In the genomic region with DNA sequence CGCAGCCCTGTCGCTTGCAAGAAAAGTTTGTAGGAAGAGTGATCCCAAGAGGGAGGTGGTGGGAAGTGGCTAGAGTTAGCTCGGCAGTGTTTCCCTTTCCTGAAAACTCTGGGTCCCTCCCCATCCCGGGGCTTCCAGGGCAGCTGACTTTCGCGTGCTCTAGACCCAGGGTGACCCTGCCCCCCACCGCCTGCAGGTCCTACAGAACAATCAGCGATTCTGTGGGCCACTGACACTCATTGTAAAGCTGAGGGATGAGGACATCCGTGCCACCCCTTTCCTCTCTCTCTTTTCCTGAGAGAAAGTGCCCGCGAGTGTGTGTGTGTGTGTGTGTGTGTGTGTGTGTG, we compare ENCODE assay signal across 8 mouse cellular contexts. TPM values are rescaled to one million over a fixed set of nuclear protein-coding genes. Genes with fewer than 3 reads are reported as not detected.
DNase-seq lines count a peak whose midpoint lies in the region; ATAC-seq and TF ChIP-seq lines count a peak whose summit lies in the region.

No protein-coding gene starts in this region.

- intact Hi-C loops in heart, postnatal 36 days (cut with DNase I), result no loop called here

- H3K27me3 ChIP-seq in heart, embryonic 10.5 days (ENCODE audit: insufficient read depth, poor library complexity, severe bottlenecking), result no peaks in the 10 kb centered on the region
- H3K27me3 ChIP-seq in C2C12 (ENCODE audit: control insufficient read depth, insufficient read depth, insufficient read length), result no peaks in the 10 kb centered on the region
- no peaks in the 10 kb centered on the region for H3K27me3 ChIP-seq in intestine, embryonic 14.5 days (replicated peaks; ENCODE audit: control insufficient read depth, insufficient read depth, low read length)

- H3ac ChIP-seq in C2C12 (ENCODE audit: control insufficient read depth, insufficient read length, low read depth), result peak overlapping the region; percentile 83

- WGBS in heart, embryonic 10.5 days, result under 1% methylated on average over 11 of the region's 11 CpGs
- 0% methylated on average over 11 of the region's 11 CpGs for WGBS in intestine, embryonic 14.5 days

- ATAC-seq in intestine, embryonic 14.5 days (replicated peaks; ENCODE audit: low FRiP score, low TSS enrichment, low read depth), result peak; percentile 6; the same call in 1 of the 2 replicates
- peak; percentile 20 for ATAC-seq in megakaryocyte, adult 5-6 weeks (ENCODE audit: poor library complexity, severe bottlenecking)

- H3K79me3 ChIP-seq in C2C12 (ENCODE audit: low read depth), result peaks cover 24% of the 10 kb centered on the region

- H3K4me2 ChIP-seq in intestine, embryonic 14.5 days (ENCODE audit: low read length), result peak overlapping the region; percentile 80

- DNase-seq in heart, embryonic 10.5 days (ENCODE audit: low spot score), result no peak
- no peak for DNase-seq in heart, postnatal 36 days
- DNase-seq in intestine, embryonic 14.5 days (ENCODE audit: low spot score), result no peak
- DNase-seq in thymus, postnatal 36 days, result no peak
- no peak for DNase-seq in retina, postnatal 1 day

- H3K9me3 ChIP-seq in heart, embryonic 10.5 days, result no peaks in the 10 kb centered on the region
- no peaks in the 10 kb centered on the region for H3K9me3 ChIP-seq in intestine, embryonic 14.5 days (ENCODE audit: control insufficient read depth, low read length)

- H3K79me2 ChIP-seq in C2C12 (ENCODE audit: control insufficient read depth, insufficient read depth), result peaks cover 48% of the 10 kb centered on the region

- peaks cover 4% of the 10 kb centered on the region; the same call in 1 of the 2 replicates for H3K36me3 ChIP-seq in heart, embryonic 10.5 days
- H3K36me3 ChIP-seq in C2C12 (ENCODE audit: control insufficient read depth, insufficient read depth), result peaks cover 8% of the 10 kb centered on the region
- H3K36me3 ChIP-seq in intestine, embryonic 14.5 days (ENCODE audit: control insufficient read depth, insufficient read depth, low read length), result 0 out of 2 replicates have a peak, but pooled peaks cover 3% of the 10 kb centered on the region

- H3K4me3 ChIP-seq in heart, embryonic 10.5 days, result peak overlapping the region; percentile 82
- H3K4me3 ChIP-seq in C2C12 (ENCODE audit: insufficient read depth, poor library complexity, severe bottlenecking), result peak overlapping the region; percentile 57
- peak overlapping the region; percentile 45 for H3K4me3 ChIP-seq in cortical plate, adult 2 months (ENCODE audit: insufficient read depth, low read length)
- peak overlapping the region; percentile 71 for H3K4me3 ChIP-seq in intestine, embryonic 14.5 days (ENCODE audit: low read depth, low read length)

- no peak for TF ChIP-seq POLR2A in cortical plate, adult 2 months (IDR thresholded peaks at IDR 0.05; ENCODE audit: extremely low read depth, insufficient read depth, low read length)

- no peak for TF ChIP-seq CTCF in C2C12 (IDR thresholded peaks at IDR 0.05; ENCODE audit: control insufficient read depth, insufficient read depth, insufficient read length)
- no peak for TF ChIP-seq CTCF in cortical plate, adult 2 months (IDR thresholded peaks at IDR 0.05; ENCODE audit: extremely low read depth, insufficient read depth, low read length)

- H3K9ac ChIP-seq in intestine, embryonic 14.5 days (ENCODE audit: low read length), result peak overlapping the region; percentile 88

- peaks cover 65% of the 10 kb centered on the region for H3K4me1 ChIP-seq in heart, embryonic 10.5 days
- H3K4me1 ChIP-seq in cortical plate, adult 2 months (ENCODE audit: control insufficient read depth, insufficient read depth, low read length), result no peaks in the 10 kb centered on the region; the same call in 1 of the 2 replicates
- peaks cover 52% of the 10 kb centered on the region for H3K4me1 ChIP-seq in intestine, embryonic 14.5 days (replicated peaks; ENCODE audit: control insufficient read depth, insufficient read depth, low read length)

- peak overlapping the region; percentile 90 for H3K27ac ChIP-seq in heart, embryonic 10.5 days
- peak overlapping the region; percentile 47 for H3K27ac ChIP-seq in cortical plate, adult 2 months (ENCODE audit: insufficient read depth, low read length)
- H3K27ac ChIP-seq in intestine, embryonic 14.5 days (ENCODE audit: low read depth), result peak overlapping the region; percentile 96

TF ChIP-seq in C2C12, 6 proteins besides CTCF, POLR2A, EP300 and RAD21:
- TF ChIP-seq CEBPB (IDR thresholded peaks at IDR 0.05; ENCODE audit: low read depth) (no peak), MAX (IDR thresholded peaks at IDR 0.05) (no peak), USF1 (IDR thresholded peaks at IDR 0.05; ENCODE audit: low read depth) (no peak), MYOG (IDR thresholded peaks at IDR 0.05; ENCODE audit: control insufficient read depth, extremely low read depth, insufficient read length) (no peak), FOSL1 (IDR thresholded peaks at IDR 0.05; ENCODE audit: insufficient read depth, low read length, poor library complexity, severe bottlenecking) (no peak), MYOD1 (IDR thresholded peaks at IDR 0.05; ENCODE audit: control insufficient read depth, insufficient read length, low read depth) (no peak)

RNA-seq across cellular contexts. Expression of a gene that starts 9.5 kb away (rescaled TPM):
- 202 and 238 TPM in 2 replicates for polyA plus RNA-seq in heart, embryonic 10.5 days (2016; fragmentation: Nextera tagmentation; extraction: Ambion mirVana)
- 10 to 100 TPM; 46.5 to 52.8 TPM for total RNA-seq in heart, postnatal 36 days (2021)
- 427 TPM for polyA plus RNA-seq in C2C12 (2012; fragmentation: generic; extraction: Trizol)
- 346 and 369 TPM in 2 replicates for polyA plus RNA-seq in cortical plate, adult 2 months (2012; rRNA removed)
- polyA plus RNA-seq in intestine, embryonic 14.5 days (2014; fragmentation: Nextera tagmentation; extraction: Ambion mirVana), result 225 and 242 TPM in 2 replicates
- 86.2 and 87.6 TPM in 2 replicates for total RNA-seq in megakaryocyte, adult 5-6 weeks (2015)
- 99.9 and 100 TPM in 2 replicates for total RNA-seq in megakaryocyte, adult 5-6 weeks (2017)

RNA-seq across cellular contexts. Expression of a gene that starts 36.6 kb away (rescaled TPM):
- polyA plus RNA-seq in heart, embryonic 10.5 days (2016; fragmentation: Nextera tagmentation; extraction: Ambion mirVana), result 63.2 and 65.3 TPM in 2 replicates
- total RNA-seq in heart, postnatal 36 days (2021), result 10 to 100 TPM in 1 of 2 experiments, 1 to 10 TPM in 1; 9.7 to 13.3 TPM
- 318 TPM for polyA plus RNA-seq in C2C12 (2012; fragmentation: generic; extraction: Trizol)
- polyA plus RNA-seq in cortical plate, adult 2 months (2012; rRNA removed), result 55.8 and 57.3 TPM in 2 replicates
- polyA plus RNA-seq in intestine, embryonic 14.5 days (2014; fragmentation: Nextera tagmentation; extraction: Ambion mirVana), result 56.0 and 58.2 TPM in 2 replicates
- 0.75 TPM in 1 of 2 replicates, not detected in the other for total RNA-seq in megakaryocyte, adult 5-6 weeks (2015)
- 0.22 and 1.2 TPM in 2 replicates for total RNA-seq in megakaryocyte, adult 5-6 weeks (2017)

RNA-seq across cellular contexts. Expression of a gene that starts 49.9 kb away (rescaled TPM):
- polyA plus RNA-seq in heart, embryonic 10.5 days (2016; fragmentation: Nextera tagmentation; extraction: Ambion mirVana), result 2,290 and 3,821 TPM in 2 replicates
- 1 to 10 TPM; 1.0 to 1.4 TPM for total RNA-seq in heart, postnatal 36 days (2021)
- polyA plus RNA-seq in C2C12 (2012; fragmentation: generic; extraction: Trizol), result 44.6 TPM
- polyA plus RNA-seq in cortical plate, adult 2 months (2012; rRNA removed), result 17.4 and 18.8 TPM in 2 replicates
- 5.8 and 6.4 TPM in 2 replicates for polyA plus RNA-seq in intestine, embryonic 14.5 days (2014; fragmentation: Nextera tagmentation; extraction: Ambion mirVana)
- 0.36 and 0.45 TPM in 2 replicates for total RNA-seq in megakaryocyte, adult 5-6 weeks (2015)
- total RNA-seq in megakaryocyte, adult 5-6 weeks (2017), result not detected in 2 replicates

Comparison
In these comparisons a context has a peak if more than half of its experiments do, and no peak if none do; other contexts are left out.
1. RNA of a gene that starts 49.9 kb away (polyA plus RNA-seq): 2,290 to 3,821 TPM in heart, embryonic 10.5 days; 44.6 TPM in C2C12 (single experiment), 17.4 to 18.8 TPM in cortical plate, adult 2 months and 5.8 to 6.4 TPM in intestine, embryonic 14.5 days; every median in the first group is over 10 times any median in the second.
2. Peak in every context shown above with its lines, with median percentiles within 50 percentile points of each other: H3K27ac ChIP-seq and H3K4me3 ChIP-seq.